Mouse (Mus musculus) gastrocnemius, postnatal 14 days (tissue): Measurements from ENCODE around the gene Ndufaf3. TPM values are rescaled to one million over a fixed set of nuclear protein-coding genes. Genes with fewer than 3 reads are reported as not detected.
"Not testable (repeated sequence)": the region's sequence is repeated elsewhere in the genome, so short reads cannot be mapped to it uniquely, and the experiment has no call there.

Experiments used
- DNase-seq: peaks from one replicate; pipeline ENCODE4 v3.0.0; 2021; ENCODE audit warnings: mixed read lengths
- intact Hi-C: fragments of 180-260 bp; cut with DNase I; formaldehyde crosslinking; loops from one replicate; pipeline ENCODE4 v1.15.1; 2025; ENCODE audit warnings: low total_unique reads
- long read RNA-seq, 2 experiments: library from polyadenylated mRNA; stranded (forward); transcript quantifications; one replicate each; pipeline ENCODE4 v2.0.0; 2021
- total RNA-seq, 2 experiments: library from RNA; stranded (reverse); gene quantifications; 2 replicates each; pipeline ENCODE4 v1.2.3; 2021

Ndufaf3 gene
- 10 to 100 TPM; 30.0 to 32.9 TPM for total RNA-seq
- long read RNA-seq, experiment 1, transcript Ndufaf3-201 (5 exons, 1,487 nt), result major isoform, 20 of 21 reads
- long read RNA-seq, experiment 1, partial matches to known transcripts, result 0 of 21 reads
- long read RNA-seq, experiment 1, other reads (novel, unspliced or antisense), result 1 of 21 reads
- long read RNA-seq, experiment 2, transcript Ndufaf3-201 (5 exons, 1,487 nt), result major isoform, 19 of 23 reads
- long read RNA-seq, experiment 2, partial matches to known transcripts, result 1 of 23 reads
- long read RNA-seq, experiment 2, other reads (novel, unspliced or antisense), result 3 of 23 reads

DNA sequence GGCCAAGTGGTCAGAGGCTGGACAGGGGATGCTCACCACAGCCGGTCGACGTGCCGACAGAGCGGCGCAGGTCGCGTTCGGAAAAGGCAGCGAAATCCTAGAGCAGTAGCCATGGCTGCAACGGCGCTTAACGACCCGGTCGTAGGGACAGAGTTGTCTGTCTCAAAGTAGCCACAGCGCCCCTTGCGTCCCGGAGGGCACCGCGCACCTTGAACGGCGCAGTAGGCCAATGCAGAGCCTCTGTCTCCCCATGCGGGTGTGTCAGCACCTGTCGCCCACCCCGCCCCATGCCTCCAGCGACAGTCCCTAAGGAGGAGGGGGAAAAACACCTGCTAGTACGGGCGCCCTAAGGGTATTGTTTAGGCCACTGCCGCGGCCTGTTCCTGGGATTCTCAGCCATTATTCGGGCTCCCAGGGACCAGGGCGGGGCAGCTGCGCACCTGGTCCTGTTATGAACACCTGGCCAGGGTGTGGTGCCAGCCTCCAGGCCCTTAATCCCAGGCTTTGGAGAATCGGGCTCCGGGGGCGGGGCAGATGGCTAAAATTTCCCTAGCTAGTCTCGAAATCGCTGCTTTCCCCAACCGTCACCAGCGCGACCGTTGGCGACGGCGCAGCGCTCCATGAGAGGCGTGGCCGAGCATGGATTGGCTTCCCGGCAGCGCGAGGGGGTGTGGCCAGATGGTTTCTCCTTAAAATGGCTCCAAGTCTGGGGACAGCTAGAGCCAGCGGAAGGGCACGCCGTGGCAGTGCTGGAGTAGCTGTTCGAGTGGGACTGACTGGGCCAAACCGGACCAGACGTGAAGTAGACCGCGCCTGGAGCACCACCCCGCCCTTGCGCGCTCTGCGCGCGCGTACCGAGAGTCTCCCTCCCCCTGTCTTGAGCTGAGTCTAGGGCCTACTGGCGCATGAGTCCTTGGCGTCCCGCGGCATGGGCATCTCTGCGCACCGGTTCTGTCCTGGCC is at the start of gene Ndufaf3:
Gene Ndufaf3, minus strand, starts transcription at position 620 of the 962 bp plus-strand sequence.
- DNase-seq, result peak; percentile 97
- intact Hi-C loops, result no loop called here

DNA sequence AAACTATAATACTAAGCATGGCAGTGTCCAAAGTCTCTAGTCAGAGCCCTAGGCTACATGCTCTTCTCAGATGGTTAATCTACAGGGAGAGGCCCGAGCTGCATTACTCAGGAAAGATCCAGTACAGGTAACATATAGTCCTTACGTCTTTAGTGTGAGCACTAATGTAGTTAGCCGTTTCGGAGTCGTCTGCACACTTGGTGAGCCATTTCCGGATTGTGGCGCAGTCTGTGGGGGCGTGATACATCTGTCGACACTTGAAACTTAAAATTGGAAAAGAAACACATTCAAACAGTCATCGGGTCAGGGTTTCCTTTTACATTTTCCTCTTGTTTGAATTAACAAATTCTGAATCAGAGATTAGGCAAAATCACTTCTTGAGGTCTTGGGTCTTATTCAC is 44.3 kb upstream of the Ndufaf3 start:
- intact Hi-C loops, result no loop called here
- DNase-seq, result no peak

DNA sequence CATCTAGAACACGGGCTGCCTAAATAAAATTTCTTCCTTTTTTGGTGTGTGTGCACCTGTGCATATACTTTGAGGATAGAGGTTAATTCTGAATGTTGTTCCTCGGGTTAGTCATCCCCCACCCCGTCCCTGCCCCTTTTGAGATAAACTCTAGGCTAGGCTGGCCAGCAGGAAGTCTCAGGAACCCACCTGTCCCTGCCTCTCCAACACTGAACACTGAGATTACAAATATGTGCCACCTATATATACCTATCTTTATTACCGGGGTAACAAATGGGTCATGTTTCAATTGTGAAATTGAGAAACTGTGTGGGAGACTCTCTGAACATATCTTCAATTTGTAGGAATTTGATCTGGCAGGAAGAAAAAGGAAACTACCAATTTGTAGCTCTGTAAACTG is 41.7 kb upstream of the Ndufaf3 start:
- no peak for DNase-seq
- intact Hi-C loops, result no loop called here

DNA sequence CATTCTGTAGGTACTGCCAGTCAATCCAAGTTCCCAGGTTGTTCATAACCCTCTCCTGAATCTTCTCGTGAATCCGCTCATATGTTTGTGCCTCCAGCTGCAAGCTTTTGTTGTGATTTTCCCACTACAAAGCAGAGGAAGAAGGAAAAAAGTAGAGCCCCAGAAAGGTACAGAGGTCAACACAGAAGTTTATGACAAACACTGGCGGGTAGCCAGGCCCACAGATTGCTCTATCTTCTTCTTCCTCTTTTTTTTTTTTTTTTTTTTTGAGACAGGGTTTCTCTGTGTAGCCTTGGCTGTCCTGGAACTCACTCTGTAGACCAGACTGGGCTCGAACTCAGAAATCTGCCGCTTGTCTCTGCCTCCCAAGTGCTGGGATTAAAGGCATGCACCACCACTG is 40.7 kb upstream of the Ndufaf3 start:
- DNase-seq, intact Hi-C loops: not testable (repeated sequence)

DNA sequence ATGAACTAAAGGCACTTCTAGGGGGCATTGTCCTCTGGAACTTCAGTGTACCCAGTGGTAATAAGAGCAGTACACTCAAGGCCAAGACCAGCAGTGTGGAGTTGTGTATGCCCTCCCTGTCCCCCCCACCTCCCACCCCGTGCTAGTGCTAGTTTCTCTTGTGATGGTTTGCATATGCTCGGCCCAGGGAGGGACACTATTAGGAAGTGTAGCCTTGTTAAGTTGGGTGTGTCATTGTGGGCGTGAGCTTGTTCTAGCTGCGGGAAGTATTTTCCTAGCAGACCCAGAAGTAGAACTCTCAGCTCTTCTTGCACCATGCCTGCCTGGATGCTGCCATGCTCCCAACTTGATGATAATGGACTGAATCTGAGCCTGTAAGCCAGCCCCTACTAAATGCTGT is 34.8 kb upstream of the Ndufaf3 start:
- intact Hi-C loops, result no loop called here

DNA sequence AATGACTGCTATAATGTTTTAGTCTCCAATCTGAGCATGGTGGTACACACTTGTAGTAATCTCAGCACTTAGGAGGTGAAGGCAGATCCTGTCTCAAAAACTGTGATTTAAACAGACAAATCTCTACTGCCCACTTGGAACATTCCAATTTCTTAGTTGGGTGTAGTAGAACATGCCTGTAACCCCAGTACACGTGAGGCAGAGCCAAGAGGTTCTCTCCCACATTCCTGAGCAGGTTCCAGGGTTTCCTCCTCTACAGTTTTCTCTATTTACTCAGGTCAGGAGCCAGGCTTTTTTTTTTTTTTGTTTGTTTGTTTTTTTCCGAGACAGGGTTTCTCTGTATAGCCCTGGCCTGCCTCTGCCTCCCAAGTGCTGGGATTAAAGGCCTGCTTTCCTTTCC is 32.8 kb upstream of the Ndufaf3 start:
- intact Hi-C loops, result no loop called here
- DNase-seq, result no peak

More for the DNA sequence above, 34.8 kb upstream of the Ndufaf3 start:
- DNase-seq, result no peak

DNA sequence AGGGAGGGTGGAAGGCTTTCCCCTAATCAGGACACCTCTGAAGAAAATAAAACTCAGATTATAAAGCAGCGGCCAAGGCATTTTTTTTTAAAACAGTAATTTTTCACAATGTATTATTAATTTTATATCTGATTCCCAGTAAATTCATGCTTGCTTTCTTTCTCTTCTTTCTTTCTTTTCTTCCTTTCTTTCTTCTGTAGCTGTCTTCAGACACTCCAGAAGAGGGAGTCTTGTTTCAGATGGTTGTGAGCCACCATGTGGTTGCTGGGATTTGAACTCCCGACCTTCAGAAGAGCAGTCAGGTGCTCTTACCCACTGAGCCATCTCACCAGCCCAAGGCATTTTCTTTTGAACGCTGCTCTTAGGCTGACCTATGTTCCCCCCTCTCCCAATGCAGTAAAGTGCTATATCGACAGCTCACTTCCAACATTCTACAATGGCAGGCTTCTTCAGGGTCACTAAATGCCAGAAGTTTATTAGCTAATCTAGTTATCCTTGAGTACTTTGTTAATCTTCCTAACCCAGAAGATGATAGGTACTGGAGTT is 31.9 kb upstream of the Ndufaf3 start:
- no peak for DNase-seq
- intact Hi-C loops, result no loop called here

DNA sequence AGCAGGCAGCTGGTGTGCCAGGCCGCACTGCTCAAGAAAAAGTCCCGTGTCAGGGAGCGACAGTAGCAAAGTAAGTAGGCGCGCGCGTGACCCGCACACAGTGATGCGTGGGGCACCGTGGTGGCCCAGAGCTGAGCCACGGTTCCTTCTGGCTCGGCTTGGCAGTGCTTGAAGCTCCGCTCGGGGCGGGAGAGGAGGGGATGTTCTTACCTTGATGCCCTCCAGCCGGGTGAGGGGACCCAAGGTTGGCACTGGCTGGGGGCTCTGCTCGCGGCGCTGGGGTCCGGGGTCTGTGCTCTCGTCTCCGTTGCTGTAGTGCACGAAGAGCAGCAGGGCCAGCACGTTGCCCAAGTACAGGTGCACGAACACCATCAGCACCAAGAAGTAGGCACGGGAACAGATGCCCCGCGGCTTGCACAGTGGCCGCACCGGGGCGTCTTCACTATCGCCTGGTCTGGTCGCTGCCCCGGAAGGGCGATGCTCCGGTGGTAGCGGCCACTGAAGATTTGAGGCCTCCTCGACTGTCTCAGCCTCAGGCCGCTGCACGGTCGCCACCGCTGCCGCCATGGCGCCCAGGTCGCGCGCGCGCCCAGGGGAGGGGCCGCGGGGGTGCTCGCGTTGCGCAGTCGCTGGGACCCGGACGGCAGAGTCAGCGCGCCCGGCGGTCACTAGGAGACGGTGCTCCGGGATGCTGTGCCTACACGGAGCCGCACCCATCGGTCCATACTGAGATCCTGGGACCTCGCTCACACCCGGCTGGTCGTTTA is 29.9 kb upstream of the Ndufaf3 start, which contains the start of gene P4htm:
Gene P4htm, minus strand, starts transcription at position 670 of the 767 bp plus-strand sequence.
- intact Hi-C loops, result no loop called here

DNA sequence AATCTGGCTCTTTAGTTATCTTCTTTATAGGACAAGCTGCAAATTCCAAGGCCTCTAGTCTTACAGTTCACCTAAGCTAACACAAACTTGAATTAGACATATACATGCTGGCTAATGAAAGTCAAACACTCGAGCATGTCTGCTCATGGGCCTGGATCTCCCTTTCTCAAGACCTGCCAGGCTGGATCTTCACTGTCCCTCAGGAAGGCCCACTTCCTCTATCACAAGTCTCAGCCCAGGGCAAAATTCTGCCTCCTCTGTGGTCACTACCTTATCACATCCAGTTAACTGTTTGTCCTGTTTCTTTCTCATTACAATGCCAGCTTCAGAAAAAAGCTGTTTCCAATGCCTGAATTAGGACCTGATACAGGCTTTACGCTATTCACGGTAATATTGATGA is 27.1 kb upstream of the Ndufaf3 start:
- no peak for DNase-seq
- intact Hi-C loops, result no loop called here

More for the DNA sequence above, 29.9 kb upstream of the Ndufaf3 start, which contains the start of gene P4htm:
- DNase-seq, result peak; percentile 75

DNA sequence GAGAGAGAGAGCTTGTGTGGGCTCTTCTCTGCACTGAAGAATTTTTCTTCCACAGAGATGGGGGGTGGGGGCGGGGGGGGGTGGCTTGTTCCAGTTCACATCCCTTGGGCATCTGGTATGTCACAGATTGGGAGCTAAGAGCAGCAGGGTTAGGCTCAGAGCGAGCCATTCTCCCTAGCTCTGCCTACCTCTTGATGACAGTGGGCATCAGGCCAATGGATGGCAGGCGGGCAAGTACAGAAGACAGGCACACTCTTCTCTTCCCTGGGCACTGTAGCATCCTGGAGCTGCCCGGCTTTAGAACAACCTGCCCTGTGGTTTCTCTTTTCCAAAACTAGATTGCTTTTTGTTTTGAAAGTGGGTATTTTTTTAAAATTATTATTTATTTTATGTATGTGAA is 24.2 kb upstream of the Ndufaf3 start:
- intact Hi-C loops, result no loop called here
- DNase-seq, result no peak

DNA sequence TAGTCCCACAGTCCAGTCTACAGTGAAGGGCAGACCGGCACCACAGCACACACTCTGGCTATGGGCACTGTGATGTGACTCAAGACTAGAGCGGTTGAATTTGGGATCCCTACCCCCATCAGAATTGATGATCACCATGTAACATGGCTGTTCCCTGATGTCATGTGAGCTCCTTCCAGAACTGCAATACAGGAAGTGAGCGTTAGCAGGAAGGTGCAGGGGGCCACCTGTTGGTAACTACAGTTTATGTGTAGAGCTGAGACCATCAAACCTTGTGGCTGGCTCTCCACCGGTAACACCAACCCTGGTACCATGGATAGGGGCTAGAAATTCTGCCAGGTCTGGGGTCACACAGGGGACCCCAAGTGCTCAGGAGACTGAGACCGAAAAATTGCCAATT is 22.0 kb upstream of the Ndufaf3 start:
- DNase-seq, result no peak
- intact Hi-C loops, result no loop called here

DNA sequence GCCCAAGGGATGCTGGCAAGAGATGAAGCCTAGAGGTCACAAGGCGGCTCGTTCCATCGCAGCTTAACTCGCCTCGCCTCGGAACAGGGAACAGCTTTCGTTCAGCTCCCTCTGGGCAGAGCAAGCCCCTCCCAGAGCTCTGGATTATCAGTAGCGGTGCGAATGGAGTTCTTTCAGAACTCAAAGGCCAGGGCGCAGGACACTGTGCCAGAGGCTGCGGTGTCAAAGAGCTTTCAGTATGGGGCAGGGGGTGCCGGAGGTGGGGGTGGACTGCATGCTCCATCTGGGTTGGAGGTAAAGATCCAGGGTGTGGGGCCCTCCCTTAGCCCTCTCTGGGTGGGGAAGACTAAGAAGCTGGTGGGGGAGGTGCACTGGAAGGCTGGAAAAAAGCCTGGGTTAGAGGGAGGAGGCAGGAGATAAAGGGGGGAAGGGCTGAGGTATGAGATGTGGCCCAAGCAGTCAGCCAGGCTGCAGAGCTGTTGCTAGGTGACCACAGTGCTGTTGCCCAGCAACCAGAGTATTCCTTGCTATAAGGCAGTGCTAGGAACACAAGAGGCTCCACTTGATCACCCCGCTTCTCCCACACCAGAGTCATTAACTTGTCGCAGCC is 20.4 kb upstream of the Ndufaf3 start:
- DNase-seq, result peak; percentile 64
- intact Hi-C loops, result no loop called here

DNA sequence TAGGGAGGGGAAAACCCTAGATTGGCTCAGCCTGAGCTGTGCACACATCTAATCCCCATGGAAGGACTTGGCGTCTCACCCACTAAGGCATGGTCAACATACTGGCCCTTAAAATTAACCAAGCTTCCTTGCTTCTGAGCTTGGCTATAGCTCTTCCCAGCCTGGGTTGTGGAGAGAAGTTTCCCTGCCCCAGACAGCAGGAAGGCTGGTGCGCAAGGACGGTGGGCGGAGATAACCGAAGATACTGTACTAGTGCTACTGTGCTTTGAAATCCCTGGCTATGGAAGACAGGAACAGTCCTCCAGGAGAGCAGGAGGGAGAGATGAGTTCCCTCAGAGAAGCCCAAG is 12.1 kb upstream of the Ndufaf3 start:
- no peak for DNase-seq
- intact Hi-C loops, result no loop called here

DNA sequence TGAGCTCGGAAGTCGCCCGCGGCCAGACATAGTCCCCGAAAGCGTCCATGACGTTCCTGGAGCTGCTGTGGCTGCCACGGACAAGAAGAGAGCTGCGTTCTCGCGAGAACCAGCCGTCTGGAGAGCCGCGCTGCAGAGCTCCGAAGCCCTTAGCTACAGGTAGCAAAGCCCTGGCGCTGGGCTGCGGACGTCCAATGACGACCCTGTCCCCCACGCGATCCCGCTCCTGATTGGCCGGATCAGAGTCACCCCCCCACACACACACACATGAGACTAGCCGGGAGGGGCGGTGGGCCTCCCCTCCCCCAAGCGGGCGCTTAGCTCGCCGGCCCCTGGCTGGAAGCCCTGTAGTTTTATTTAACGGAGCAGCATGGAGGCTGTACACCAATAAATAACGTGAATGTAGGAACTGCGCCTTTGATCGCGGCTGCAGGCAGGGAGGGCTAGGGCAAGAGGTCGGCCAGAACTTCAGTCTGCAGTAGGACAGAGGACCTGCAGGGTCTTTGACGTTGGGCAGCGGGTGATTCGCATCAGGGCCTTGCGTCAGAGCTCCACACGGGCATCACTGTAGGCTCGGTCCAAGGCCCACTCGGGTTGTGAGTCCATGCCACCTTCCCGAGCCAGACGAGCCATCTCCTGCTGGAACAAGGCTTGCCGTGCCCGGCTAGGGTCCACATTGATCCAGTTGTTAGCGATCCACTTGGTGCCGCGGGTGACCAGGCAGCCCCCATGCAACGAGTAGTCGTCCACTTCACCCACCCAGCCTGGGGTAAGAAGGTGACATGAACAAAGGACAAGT is 11.5 kb upstream of the Ndufaf3 start, which contains the start of gene Wdr6:
Gene Wdr6, minus strand, starts transcription at position 195 of the 799 bp plus-strand sequence.
- intact Hi-C loops, result no loop called here
- DNase-seq, result peak; percentile 94

DNA sequence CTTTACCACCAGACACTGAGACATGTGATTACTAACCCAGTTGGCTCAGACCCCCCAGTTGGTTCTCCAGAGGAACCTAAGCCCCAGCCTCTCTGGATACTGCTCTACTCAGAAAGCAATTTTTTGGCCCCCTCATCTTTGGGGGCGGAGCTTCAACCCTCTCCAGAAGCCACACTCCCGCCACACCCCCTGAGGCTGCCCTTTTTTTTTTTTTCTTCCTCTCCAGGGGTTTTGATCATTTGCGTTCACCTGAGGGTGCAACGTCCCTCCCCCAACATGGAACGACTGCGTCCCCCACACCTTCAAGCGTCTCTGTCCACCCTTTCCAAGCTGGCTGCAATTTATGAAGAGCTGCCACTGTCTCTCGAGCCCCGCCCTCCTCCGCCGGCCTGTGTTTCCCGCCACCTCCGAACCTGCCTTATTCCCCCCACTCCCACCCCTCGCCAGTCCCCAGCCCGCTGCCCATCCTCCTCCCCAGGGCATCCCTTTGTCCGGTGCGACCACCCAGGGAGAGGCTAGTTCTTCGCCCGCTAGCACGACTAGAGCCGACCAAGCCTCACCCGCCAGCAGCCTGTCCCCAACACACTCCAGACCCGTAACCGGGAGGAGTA is 10.8 kb upstream of the Ndufaf3 start:
- DNase-seq, result peak; percentile 72
- intact Hi-C loops, result no loop called here

DNA sequence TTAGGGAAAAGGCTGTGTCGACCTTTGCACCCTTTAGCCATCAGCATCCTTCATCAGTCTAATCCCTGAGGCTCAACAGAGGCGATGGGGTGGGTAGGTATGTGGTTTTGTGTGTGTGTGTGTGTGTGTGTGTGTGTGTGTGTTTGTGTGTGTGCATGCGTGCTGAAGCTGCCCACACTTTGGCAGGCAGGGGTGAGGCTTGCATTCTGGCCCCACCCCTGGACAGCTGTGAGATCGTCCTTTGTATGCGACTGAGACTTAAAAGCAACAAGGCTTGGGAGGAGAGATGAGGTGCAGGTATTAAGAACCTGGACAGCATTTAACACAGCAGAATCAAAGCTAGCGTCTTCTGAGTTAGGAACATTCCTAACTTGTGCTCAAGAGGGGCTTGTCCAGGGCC is 9.8 kb upstream of the Ndufaf3 start:
- intact Hi-C loops, result no loop called here
- DNase-seq, result no peak

DNA sequence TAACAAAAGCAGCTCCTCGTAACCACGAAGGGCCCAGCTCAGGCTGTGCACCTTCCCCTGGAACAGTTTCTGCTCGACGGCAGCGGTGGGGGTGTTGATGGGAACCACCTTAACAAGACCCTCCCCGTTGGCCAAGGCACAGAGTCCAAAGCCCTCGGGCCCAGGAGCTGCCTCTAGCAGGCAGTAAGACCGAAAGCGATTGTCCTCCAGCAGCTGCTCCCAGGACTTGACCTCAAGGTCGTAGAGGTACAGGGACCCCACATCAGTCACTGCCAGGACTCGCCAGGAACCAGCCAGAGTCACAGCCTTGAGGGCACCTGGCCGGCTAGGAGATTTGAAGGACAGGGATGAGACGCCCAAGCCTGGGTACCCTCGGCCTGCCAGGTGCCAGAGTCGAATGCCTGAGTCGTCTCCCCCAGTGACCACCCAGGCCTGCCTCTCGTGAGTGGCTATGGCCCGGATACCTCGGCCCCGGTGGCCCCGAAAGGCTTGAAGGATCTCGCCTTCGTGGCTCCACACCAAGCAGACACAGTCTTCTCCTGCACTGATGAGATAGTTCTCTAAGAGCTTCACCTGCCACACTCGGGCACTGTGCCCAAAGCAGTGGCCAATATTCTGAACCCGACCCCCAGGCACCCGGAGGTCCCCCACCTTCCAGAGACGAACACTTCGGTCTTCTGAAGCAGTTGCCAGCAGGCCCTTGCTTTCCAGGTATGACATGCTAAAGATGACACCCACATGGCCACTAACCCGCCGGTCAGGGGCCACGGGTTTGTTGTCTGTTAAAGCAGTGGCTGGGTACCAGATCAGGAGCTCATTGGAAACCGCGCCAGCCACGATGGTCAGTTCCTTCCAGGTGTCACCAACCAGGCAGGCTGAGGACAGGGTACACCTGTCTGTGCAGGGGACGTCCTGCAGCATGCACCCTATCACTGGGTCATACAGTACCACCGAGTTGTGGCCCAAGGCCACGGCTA is 8.4 kb upstream of the Ndufaf3 start:
- intact Hi-C loops, result no loop called here
- no peak for DNase-seq
